ENCODE assay signal across 8 mouse cellular contexts in the genomic region with DNA sequence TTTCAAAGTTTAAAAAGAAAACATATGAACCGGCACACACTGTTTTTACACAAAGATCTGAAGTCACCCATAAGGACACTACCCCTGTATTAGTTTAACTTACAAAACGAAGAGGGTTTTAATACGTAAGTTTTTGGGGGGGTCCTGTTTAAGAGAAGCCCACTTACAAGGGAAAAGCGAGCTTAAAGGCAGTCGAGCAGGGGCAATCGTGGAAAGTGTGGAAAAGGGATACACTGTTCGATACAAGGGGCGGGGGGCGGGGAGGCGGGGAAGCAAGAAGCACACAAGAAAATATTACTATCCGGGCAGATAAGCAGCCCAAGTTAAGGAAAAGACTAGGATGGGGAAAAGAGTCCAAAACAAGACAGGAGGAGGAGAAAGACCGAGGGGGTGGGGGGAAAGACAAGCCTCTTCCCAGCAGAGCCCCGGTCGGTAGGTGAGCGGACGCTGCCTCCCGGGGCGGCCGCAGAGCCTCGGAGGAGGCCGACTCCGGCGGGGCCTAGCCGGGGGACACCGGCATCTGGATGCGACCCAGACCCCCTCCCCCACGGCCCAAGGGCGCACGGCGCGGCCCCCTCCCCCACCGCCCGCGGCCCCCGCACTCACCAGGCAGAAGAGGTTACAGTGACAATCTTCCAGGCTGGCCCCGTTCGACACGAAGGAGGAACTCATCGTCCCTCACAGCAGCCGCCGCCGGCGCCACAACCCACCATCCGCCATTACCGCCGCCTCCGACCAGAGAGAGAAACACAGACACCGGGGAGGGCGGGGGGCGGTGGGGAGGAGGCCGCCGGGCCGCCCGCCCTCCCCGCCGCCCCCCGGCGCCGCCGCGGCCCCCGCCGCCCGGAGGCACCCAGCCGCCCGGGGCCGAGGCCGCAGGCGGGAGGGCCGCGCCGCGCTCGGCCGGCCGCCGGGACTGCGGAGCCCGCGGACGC. TPM values are rescaled to one million over a fixed set of nuclear protein-coding genes. Genes with fewer than 3 reads are reported as not detected.
DNase-seq lines count a peak whose midpoint lies in the region; ATAC-seq and TF ChIP-seq lines count a peak whose summit lies in the region.

A gene (minus strand): TSS at position 749 of the 935 bp plus-strand sequence.

- peaks cover 27% of the 10 kb centered on the region for H3K36me3 ChIP-seq in C2C12 (ENCODE audit: control insufficient read depth, insufficient read depth)
- H3K36me3 ChIP-seq in embryonic facial prominence, embryonic 15.5 days = 0 out of 2 replicates have a peak, but pooled peaks cover 4% of the 10 kb centered on the region
- peaks cover 26% of the 10 kb centered on the region for H3K36me3 ChIP-seq in heart, embryonic 10.5 days
- H3K36me3 ChIP-seq in kidney, embryonic 15.5 days = peaks cover 17% of the 10 kb centered on the region
- peaks cover 26% of the 10 kb centered on the region for H3K36me3 ChIP-seq in liver, embryonic 12.5 days
- H3K36me3 ChIP-seq in splenic B cell, adult 2 months (ENCODE audit: control insufficient read depth, insufficient read depth, low read length, poor library complexity, severe bottlenecking) = peaks cover 9% of the 10 kb centered on the region; the same call in 1 of the 2 replicates

- peak within 1 kb of the TSS; percentile 65 for H3K4me2 ChIP-seq in embryonic facial prominence, embryonic 15.5 days (replicated peaks)
- peak within 1 kb of the TSS; percentile 65 for H3K4me2 ChIP-seq in kidney, embryonic 15.5 days
- peak within 1 kb of the TSS; percentile 79 for H3K4me2 ChIP-seq in liver, embryonic 12.5 days

- ATAC-seq in embryonic facial prominence, embryonic 15.5 days (ENCODE audit: insufficient number of reproducible peaks, low FRiP score, low TSS enrichment, low read depth) = peak; percentile 45
- ATAC-seq in kidney, embryonic 15.5 days (replicated peaks; ENCODE audit: low FRiP score) = peak; percentile 72
- peak; percentile 53 for ATAC-seq in liver, embryonic 12.5 days

- H3K27ac ChIP-seq in bone marrow macrophage, adult 2 months (ENCODE audit: insufficient read depth, low read depth, low read length) = peak within 1 kb of the TSS; percentile 92
- peak within 1 kb of the TSS; percentile 98 for H3K27ac ChIP-seq in embryonic facial prominence, embryonic 15.5 days (replicated peaks)
- H3K27ac ChIP-seq in heart, embryonic 10.5 days = peak within 1 kb of the TSS; percentile 99
- peak within 1 kb of the TSS; percentile 98 for H3K27ac ChIP-seq in kidney, embryonic 15.5 days
- H3K27ac ChIP-seq in liver, embryonic 12.5 days = peak within 1 kb of the TSS; percentile 95

- H3ac ChIP-seq in C2C12 (ENCODE audit: control insufficient read depth, insufficient read length, low read depth) = peak within 1 kb of the TSS; percentile 93

- no peaks in the 10 kb centered on the region for H3K9me3 ChIP-seq in embryonic facial prominence, embryonic 15.5 days (replicated peaks)
- no peaks in the 10 kb centered on the region for H3K9me3 ChIP-seq in heart, embryonic 10.5 days
- H3K9me3 ChIP-seq in kidney, embryonic 15.5 days (replicated peaks) = no peaks in the 10 kb centered on the region
- H3K9me3 ChIP-seq in liver, embryonic 12.5 days (replicated peaks) = no peaks in the 10 kb centered on the region

- peak; percentile 81 for DNase-seq in heart, embryonic 10.5 days (ENCODE audit: low spot score)
- peak; percentile 64 for DNase-seq in naive thymus-derived CD4-positive, alpha-beta T cell, adult 2 months (ENCODE audit: low read depth)
- DNase-seq in splenic B cell, adult 2 months (ENCODE audit: low read depth, low spot score) = peak; percentile 65

- no peak for TF ChIP-seq CTCF in C2C12 (IDR thresholded peaks at IDR 0.05; ENCODE audit: control insufficient read depth, insufficient read depth, insufficient read length)
- no peak for TF ChIP-seq CTCF in bone marrow macrophage, adult 2 months (IDR thresholded peaks at IDR 0.05; ENCODE audit: low read depth, low read length)

- H3K9ac ChIP-seq in embryonic facial prominence, embryonic 15.5 days = peak within 1 kb of the TSS; percentile 96
- H3K9ac ChIP-seq in kidney, embryonic 15.5 days = peak within 1 kb of the TSS; percentile 97
- peak within 1 kb of the TSS; percentile 96 for H3K9ac ChIP-seq in liver, embryonic 12.5 days

- peaks cover 53% of the 10 kb centered on the region for H3K79me3 ChIP-seq in C2C12 (ENCODE audit: low read depth)

- no peak for TF ChIP-seq POLR2A in bone marrow macrophage, adult 2 months (IDR thresholded peaks at IDR 0.05; ENCODE audit: borderline replicate concordance, low read depth, low read length)

- H3K27me3 ChIP-seq in C2C12 (ENCODE audit: control insufficient read depth, insufficient read depth, insufficient read length) = no peaks in the 10 kb centered on the region
- H3K27me3 ChIP-seq in embryonic facial prominence, embryonic 15.5 days = no peaks in the 10 kb centered on the region
- H3K27me3 ChIP-seq in heart, embryonic 10.5 days (ENCODE audit: insufficient read depth, poor library complexity, severe bottlenecking) = no peaks in the 10 kb centered on the region
- no peaks in the 10 kb centered on the region for H3K27me3 ChIP-seq in kidney, embryonic 15.5 days
- H3K27me3 ChIP-seq in liver, embryonic 12.5 days (replicated peaks) = peaks cover 11% of the 10 kb centered on the region
- H3K27me3 ChIP-seq in splenic B cell, adult 2 months (ENCODE audit: control insufficient read depth, insufficient read depth, low read length, poor library complexity, severe bottlenecking) = no peaks in the 10 kb centered on the region

- under 1% methylated on average over 65 of the region's 81 CpGs for WGBS in embryonic facial prominence, embryonic 15.5 days
- WGBS in heart, embryonic 10.5 days = 4% methylated on average over 66 of the region's 81 CpGs
- under 1% methylated on average over 76 of the region's 81 CpGs for WGBS in kidney, embryonic 15.5 days
- under 1% methylated on average over 64 of the region's 81 CpGs for WGBS in liver, embryonic 12.5 days (ENCODE audit: insufficient replicate concordance)

- peak within 1 kb of the TSS; percentile 97 for H3K4me3 ChIP-seq in C2C12 (ENCODE audit: insufficient read depth, poor library complexity, severe bottlenecking)
- H3K4me3 ChIP-seq in bone marrow macrophage, adult 2 months (ENCODE audit: insufficient read depth, low read length) = peak within 1 kb of the TSS; percentile 97
- peak within 1 kb of the TSS; percentile 92 for H3K4me3 ChIP-seq in embryonic facial prominence, embryonic 15.5 days (replicated peaks)
- H3K4me3 ChIP-seq in heart, embryonic 10.5 days = peak within 1 kb of the TSS; percentile 96
- peak within 1 kb of the TSS; percentile 91 for H3K4me3 ChIP-seq in kidney, embryonic 15.5 days (replicated peaks)
- peak within 1 kb of the TSS; percentile 98 for H3K4me3 ChIP-seq in liver, embryonic 12.5 days

- H3K79me2 ChIP-seq in C2C12 (ENCODE audit: control insufficient read depth, insufficient read depth) = peaks cover 61% of the 10 kb centered on the region

- peaks cover 10% of the 10 kb centered on the region for H3K4me1 ChIP-seq in bone marrow macrophage, adult 2 months (ENCODE audit: control insufficient read depth, insufficient read depth, low read length)
- H3K4me1 ChIP-seq in embryonic facial prominence, embryonic 15.5 days = peaks cover 15% of the 10 kb centered on the region; the same call in 1 of the 2 replicates
- H3K4me1 ChIP-seq in heart, embryonic 10.5 days = peaks cover 15% of the 10 kb centered on the region; the same call in 1 of the 2 replicates
- peaks cover 22% of the 10 kb centered on the region for H3K4me1 ChIP-seq in kidney, embryonic 15.5 days
- peaks cover 34% of the 10 kb centered on the region for H3K4me1 ChIP-seq in liver, embryonic 12.5 days

TF ChIP-seq in C2C12, 6 proteins besides CTCF, POLR2A, EP300 and RAD21:
- TF ChIP-seq MYOG (IDR thresholded peaks at IDR 0.05; ENCODE audit: control insufficient read depth, extremely low read depth, insufficient read length) (no peak), USF1 (IDR thresholded peaks at IDR 0.05; ENCODE audit: low read depth) (no peak), CEBPB (IDR thresholded peaks at IDR 0.05; ENCODE audit: low read depth) (no peak), MYOD1 (IDR thresholded peaks at IDR 0.05; ENCODE audit: control insufficient read depth, insufficient read length, low read depth) (no peak), FOSL1 (IDR thresholded peaks at IDR 0.05; ENCODE audit: insufficient read depth, low read length, poor library complexity, severe bottlenecking) (no peak), MAX (IDR thresholded peaks at IDR 0.05) (no peak)

RNA-seq across cellular contexts. Expression of the gene that starts here (rescaled TPM):
- 5.5 TPM for polyA plus RNA-seq in C2C12 (2012; fragmentation: generic; extraction: Trizol)
- 28.2 and 34.9 TPM in 2 replicates for polyA plus RNA-seq in bone marrow macrophage, adult 2 months (2012; ENCODE audit: insufficient read depth, insufficient read length, missing spikeins)
- polyA plus RNA-seq in embryonic facial prominence, embryonic 15.5 days (2015; fragmentation: Nextera tagmentation; extraction: Ambion mirVana) = 9.4 and 10.8 TPM in 2 replicates
- 4.1 and 7.5 TPM in 2 replicates for polyA plus RNA-seq in heart, embryonic 10.5 days (2016; fragmentation: Nextera tagmentation; extraction: Ambion mirVana)
- polyA plus RNA-seq in kidney, embryonic 15.5 days (2015; fragmentation: Nextera tagmentation; extraction: Ambion mirVana) = 8.5 and 10.2 TPM in 2 replicates
- polyA plus RNA-seq in liver, embryonic 12.5 days (2016; fragmentation: Nextera tagmentation; extraction: Ambion mirVana) = 4.4 and 4.5 TPM in 2 replicates

Comparison
In these comparisons a context has a peak if more than half of its experiments do, and no peak if none do; other contexts are left out.
1. Peak in every context shown above with its lines: DNase-seq, ATAC-seq, H3K4me3 ChIP-seq and H3K27ac ChIP-seq.